Mouse (Mus musculus): ENCODE data around the gene Faap20. TPM values are rescaled to one million over a fixed set of nuclear protein-coding genes. Genes with fewer than 3 reads are reported as not detected.

Faap20 gene
- polyA plus RNA-seq, 1 experiment from 2014 or later: 61.0 TPM

DNA sequence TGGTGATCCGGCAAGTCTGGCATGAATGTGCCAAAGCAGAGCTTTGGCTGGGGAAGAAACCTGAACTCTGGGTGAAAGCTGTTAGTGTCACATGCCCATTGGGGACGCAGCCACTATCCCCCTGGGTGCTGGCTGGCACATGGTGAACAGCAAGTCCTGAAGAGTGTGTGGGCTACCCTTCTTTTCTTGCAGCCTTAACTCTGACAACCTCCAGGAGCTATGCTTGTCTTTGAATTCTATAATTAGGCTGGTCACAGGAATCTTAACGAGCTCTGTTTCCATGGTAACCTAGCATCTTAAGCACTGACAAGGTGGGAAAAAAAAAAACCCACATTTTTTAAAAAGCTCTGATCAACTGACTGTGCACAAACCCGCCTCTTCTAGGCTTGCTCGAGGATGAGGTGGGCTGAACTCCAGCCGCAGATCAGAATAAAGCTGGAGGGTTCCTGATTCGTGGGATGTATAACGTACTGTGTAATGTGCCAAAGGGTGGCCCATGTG lies 56.0 kb downstream of the Faap20 start:
- no peak for ATAC-seq (ENCODE audit: insufficient number of reproducible peaks, low FRiP score)
- 58% methylated on average over 8 of the region's 8 CpGs for WGBS
- Histone ChIP-seq H3K4me2 (no peak overlapping the region), H3K27me3 (replicated peaks) (no peaks in the 10 kb centered on the region), H3K4me3 (no peak overlapping the region), H3K9me3 (replicated peaks) (no peaks in the 10 kb centered on the region), H3K27ac (ENCODE audit: poor library complexity, severe bottlenecking) (no peak overlapping the region), H3K9ac (no peak overlapping the region), H3K36me3 (no peaks in the 10 kb centered on the region), H3K4me1 (replicated peaks) (peaks cover 20% of the 10 kb centered on the region)

Other genes starting within 250 kb of the Faap20 start
- 0.09 and 0.38 TPM in 2 replicates for gene Plch2, start 193.0 kb upstream of the Faap20 start, polyA plus RNA-seq (2016; fragmentation: Nextera tagmentation; extraction: Ambion mirVana)
- 15.3 and 15.9 TPM in 2 replicates for gene Pex10, start 182.8 kb upstream of the Faap20 start, polyA plus RNA-seq (2016; fragmentation: Nextera tagmentation; extraction: Ambion mirVana)
- gene Rer1, start 163.4 kb upstream of the Faap20 start, polyA plus RNA-seq (2016; fragmentation: Nextera tagmentation; extraction: Ambion mirVana): 136 and 144 TPM in 2 replicates
- 3.1 and 3.9 TPM in 2 replicates for gene Morn1, start 163.2 kb upstream of the Faap20 start, polyA plus RNA-seq (2016; fragmentation: Nextera tagmentation; extraction: Ambion mirVana)
- 11.9 and 14.0 TPM in 2 replicates for gene Ski, start 27.2 kb upstream of the Faap20 start, polyA plus RNA-seq (2016; fragmentation: Nextera tagmentation; extraction: Ambion mirVana)
- 6.9 and 8.3 TPM in 2 replicates for gene Prkcz, start 111.6 kb downstream of the Faap20 start, polyA plus RNA-seq (2016; fragmentation: Nextera tagmentation; extraction: Ambion mirVana)
- not detected in 2 replicates for gene Gabrd, start 148.3 kb downstream of the Faap20 start, polyA plus RNA-seq (2016; fragmentation: Nextera tagmentation; extraction: Ambion mirVana)
- 0.87 and 1.3 TPM in 2 replicates for gene Cfap74, start 159.4 kb downstream of the Faap20 start, polyA plus RNA-seq (2016; fragmentation: Nextera tagmentation; extraction: Ambion mirVana)
- gene Tmem52, start 219.3 kb downstream of the Faap20 start, polyA plus RNA-seq (2016; fragmentation: Nextera tagmentation; extraction: Ambion mirVana): not detected in 2 replicates
- gene Gnb1, start 241.6 kb downstream of the Faap20 start, polyA plus RNA-seq (2016; fragmentation: Nextera tagmentation; extraction: Ambion mirVana): 394 and 400 TPM in 2 replicates

Data from heart, embryonic 12.5 days (tissue).